Mouse (Mus musculus): ENCODE results near the gene Gm4763. TPM values are rescaled to one million over a fixed set of nuclear protein-coding genes. Genes with fewer than 3 reads are reported as not detected.
"Not testable (repeated sequence)": the region's sequence is repeated elsewhere in the genome, so short reads cannot be mapped to it uniquely, and the experiment has no call there.

Gene Gm4763
- polyA plus RNA-seq, 1 experiment from 2014 or later: not detected

DNA sequence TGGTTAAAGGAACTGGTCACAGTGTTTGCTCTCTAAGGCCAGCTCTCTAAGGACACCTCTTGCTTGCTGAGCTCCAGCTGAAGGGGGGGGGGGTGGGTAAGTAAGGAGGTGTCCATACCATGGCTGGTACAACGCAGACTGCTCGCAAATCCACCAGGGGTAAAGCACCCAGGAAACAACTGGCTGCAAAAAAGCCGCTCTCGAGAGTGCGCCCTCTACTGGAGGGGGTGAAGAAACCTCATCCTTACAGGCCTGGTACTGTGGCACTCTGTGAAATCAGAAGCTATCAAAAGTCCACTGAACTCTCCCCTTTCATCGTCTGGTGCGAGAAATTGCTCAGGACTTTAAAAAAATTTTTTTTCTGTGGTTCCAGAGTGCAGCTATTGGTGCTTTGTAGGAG is 42.6 kb downstream of the Gm4763 start:
- not testable (repeated sequence) for H3K36me3 ChIP-seq (ENCODE audit: control insufficient read depth, insufficient read depth, low read length); ATAC-seq (replicated peaks; ENCODE audit: low FRiP score); H3K9me3 ChIP-seq (ENCODE audit: control insufficient read depth, low read length); H3K27ac ChIP-seq (ENCODE audit: low read depth, low read length); H3K4me2 ChIP-seq; H3K9ac ChIP-seq (ENCODE audit: low read depth, low read length); H3K4me3 ChIP-seq (ENCODE audit: low read depth, low read length); DNase-seq (ENCODE audit: low spot score); H3K27me3 ChIP-seq (replicated peaks; ENCODE audit: control insufficient read depth, insufficient read depth, low read length); H3K4me1 ChIP-seq (replicated peaks; ENCODE audit: control insufficient read depth, insufficient read depth, low read length)
- WGBS: 69% methylated on average over 7 of the region's 7 CpGs

DNA sequence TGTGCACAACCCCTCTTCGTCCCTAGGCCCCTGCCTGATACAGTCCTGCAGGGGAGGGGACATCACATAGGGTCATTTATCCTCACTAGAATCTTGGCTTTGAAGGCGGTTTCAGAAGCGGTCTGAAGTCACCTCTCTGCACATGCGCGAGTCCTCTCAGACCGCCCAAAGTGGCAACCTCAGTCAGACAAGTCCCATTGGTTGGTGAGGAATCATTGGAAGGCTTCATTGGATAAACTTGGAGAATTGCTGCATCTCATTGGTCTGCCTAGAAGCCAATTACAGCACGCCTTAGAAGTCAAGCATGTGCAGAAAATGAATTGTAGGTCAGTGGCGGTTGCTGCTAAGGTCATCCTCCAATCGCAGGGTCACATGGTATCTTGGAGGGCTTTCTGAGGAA is 50.1 kb downstream of the Gm4763 start, which contains the start of gene Tex101:
Gene Tex101, minus strand, starts transcription at position 101 of the 400 bp plus-strand sequence.
- 84% methylated on average over 9 of the region's 9 CpGs for WGBS
- H3K4me1 ChIP-seq (replicated peaks; ENCODE audit: control insufficient read depth, insufficient read depth, low read length): no peaks in the 10 kb centered on the region
- no peaks in the 10 kb centered on the region for H3K27me3 ChIP-seq (replicated peaks; ENCODE audit: control insufficient read depth, insufficient read depth, low read length)
- no peak within 1 kb of the TSS for H3K4me2 ChIP-seq
- no peaks in the 10 kb centered on the region for H3K36me3 ChIP-seq (ENCODE audit: control insufficient read depth, insufficient read depth, low read length)
- no peak for ATAC-seq (replicated peaks; ENCODE audit: low FRiP score)
- H3K9me3 ChIP-seq (ENCODE audit: control insufficient read depth, low read length): no peaks in the 10 kb centered on the region
- H3K4me3 ChIP-seq (ENCODE audit: low read depth, low read length): no peak within 1 kb of the TSS
- DNase-seq (ENCODE audit: low spot score): no peak
- H3K9ac ChIP-seq (ENCODE audit: low read depth, low read length): no peak within 1 kb of the TSS
- no peak within 1 kb of the TSS for H3K27ac ChIP-seq (ENCODE audit: low read depth, low read length)

DNA sequence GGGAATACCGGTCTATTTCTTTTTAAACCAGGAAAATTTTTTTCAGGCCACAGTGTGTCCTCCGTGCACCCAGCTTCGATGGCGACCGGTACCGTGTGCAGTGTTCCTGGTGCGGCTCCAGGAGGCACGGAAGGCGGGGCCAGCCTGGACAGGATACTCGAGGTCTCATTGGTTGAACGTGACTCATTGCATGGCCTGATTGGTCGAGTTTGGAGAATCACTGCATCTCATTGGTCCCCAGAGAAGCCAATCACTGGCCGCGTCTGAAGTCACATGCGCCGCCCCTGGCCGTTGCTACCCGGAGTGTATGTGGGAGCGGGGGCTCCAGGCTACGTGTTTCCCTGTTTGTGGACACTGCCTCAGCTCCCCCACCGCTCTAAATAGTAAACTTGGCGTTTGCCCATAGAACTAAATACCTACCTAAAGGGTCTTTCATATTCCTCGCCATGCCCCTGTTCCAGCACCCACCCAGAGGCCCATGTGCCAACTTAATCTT is 54.7 kb downstream of the Gm4763 start:
- H3K36me3 ChIP-seq (ENCODE audit: control insufficient read depth, insufficient read depth, low read length): no peaks in the 10 kb centered on the region
- H3K4me3 ChIP-seq (ENCODE audit: low read depth, low read length): no peak overlapping the region
- no peaks in the 10 kb centered on the region for H3K4me1 ChIP-seq (replicated peaks; ENCODE audit: control insufficient read depth, insufficient read depth, low read length)
- no peak overlapping the region for H3K27ac ChIP-seq (ENCODE audit: low read depth, low read length)
- ATAC-seq (replicated peaks; ENCODE audit: low FRiP score) (no peak), DNase-seq (ENCODE audit: low spot score) (no peak)
- H3K4me2 ChIP-seq: no peak overlapping the region
- H3K9ac ChIP-seq (ENCODE audit: low read depth, low read length): no peak overlapping the region
- H3K9me3 ChIP-seq (ENCODE audit: control insufficient read depth, low read length): no peaks in the 10 kb centered on the region
- no peaks in the 10 kb centered on the region for H3K27me3 ChIP-seq (replicated peaks; ENCODE audit: control insufficient read depth, insufficient read depth, low read length)
- 87% methylated on average over 23 of the region's 23 CpGs for WGBS

Other genes with a start within 250 kb of the Gm4763 start
- gene Cadm4, start 244.9 kb downstream of the Gm4763 start, polyA plus RNA-seq (2014; fragmentation: Nextera tagmentation; extraction: Ambion mirVana): 0.25 and 0.27 TPM in 2 replicates
- gene Zfp428, start 219.9 kb downstream of the Gm4763 start, polyA plus RNA-seq (2014; fragmentation: Nextera tagmentation; extraction: Ambion mirVana): 20.3 and 23.0 TPM in 2 replicates
- gene AC161166.1, start 214.5 kb downstream of the Gm4763 start, polyA plus RNA-seq (2014; fragmentation: Nextera tagmentation; extraction: Ambion mirVana): 0.34 TPM in 1 of 2 replicates, not detected in the other
- 3.5 and 4.1 TPM in 2 replicates for gene Irgq, start 196.2 kb downstream of the Gm4763 start, polyA plus RNA-seq (2014; fragmentation: Nextera tagmentation; extraction: Ambion mirVana)
- not detected in 2 replicates for gene Pinlyp, start 180.8 kb downstream of the Gm4763 start, polyA plus RNA-seq (2014; fragmentation: Nextera tagmentation; extraction: Ambion mirVana)
- 91.0 and 102 TPM in 2 replicates for gene Xrcc1, start 180.6 kb downstream of the Gm4763 start, polyA plus RNA-seq (2014; fragmentation: Nextera tagmentation; extraction: Ambion mirVana)
- 20.7 and 21.9 TPM in 2 replicates for gene Ethe1, start 139.4 kb downstream of the Gm4763 start, polyA plus RNA-seq (2014; fragmentation: Nextera tagmentation; extraction: Ambion mirVana)
- 0.65 and 0.82 TPM in 2 replicates for gene Zfp575, start 139.3 kb downstream of the Gm4763 start, polyA plus RNA-seq (2014; fragmentation: Nextera tagmentation; extraction: Ambion mirVana)
- gene Phldb3, start 116.1 kb downstream of the Gm4763 start, polyA plus RNA-seq (2014; fragmentation: Nextera tagmentation; extraction: Ambion mirVana): 0.13 and 0.14 TPM in 2 replicates
- 0.10 TPM in 1 of 2 replicates, not detected in the other for gene Lypd3, start 90.4 kb downstream of the Gm4763 start, polyA plus RNA-seq (2014; fragmentation: Nextera tagmentation; extraction: Ambion mirVana)
- not detected in 2 replicates for gene Tex101, start 50.2 kb downstream of the Gm4763 start, polyA plus RNA-seq (2014; fragmentation: Nextera tagmentation; extraction: Ambion mirVana)
- not detected in 2 replicates for gene BC049730, start 17.7 kb downstream of the Gm4763 start, polyA plus RNA-seq (2014; fragmentation: Nextera tagmentation; extraction: Ambion mirVana)
- 0.31 and 0.33 TPM in 2 replicates for gene Cd177, start 33.4 kb upstream of the Gm4763 start, polyA plus RNA-seq (2014; fragmentation: Nextera tagmentation; extraction: Ambion mirVana)
- not detected in 2 replicates for gene Ceacam10, start 50.3 kb upstream of the Gm4763 start, polyA plus RNA-seq (2014; fragmentation: Nextera tagmentation; extraction: Ambion mirVana)
- 5.0 and 5.8 TPM in 2 replicates for gene Gm9844, start 135.3 kb upstream of the Gm4763 start, polyA plus RNA-seq (2014; fragmentation: Nextera tagmentation; extraction: Ambion mirVana)
- gene Lypd4, start 143.0 kb upstream of the Gm4763 start, polyA plus RNA-seq (2014; fragmentation: Nextera tagmentation; extraction: Ambion mirVana): not detected in 2 replicates
- gene Dmrtc2, start 143.1 kb upstream of the Gm4763 start, polyA plus RNA-seq (2014; fragmentation: Nextera tagmentation; extraction: Ambion mirVana): not detected in 2 replicates
- gene Rps19, start 157.5 kb upstream of the Gm4763 start, polyA plus RNA-seq (2014; fragmentation: Nextera tagmentation; extraction: Ambion mirVana): 2,415 and 2,620 TPM in 2 replicates
- gene Cd79a, start 170.5 kb upstream of the Gm4763 start, polyA plus RNA-seq (2014; fragmentation: Nextera tagmentation; extraction: Ambion mirVana): 0.12 TPM in 1 of 2 replicates, not detected in the other
- gene Arhgef1, start 176.0 kb upstream of the Gm4763 start, polyA plus RNA-seq (2014; fragmentation: Nextera tagmentation; extraction: Ambion mirVana): 98.6 and 103 TPM in 2 replicates
- gene Gm4881, start 217.6 kb upstream of the Gm4763 start, polyA plus RNA-seq (2014; fragmentation: Nextera tagmentation; extraction: Ambion mirVana): not detected in 2 replicates
- gene Rabac1, start 245.8 kb upstream of the Gm4763 start, polyA plus RNA-seq (2014; fragmentation: Nextera tagmentation; extraction: Ambion mirVana): 91.3 and 101 TPM in 2 replicates

Data from liver, embryonic 11.5 days (tissue).